Mouse (Mus musculus): ENCODE measurements at regions not wholly inside any gene's neighbourhood (a gene's known extent, or its start where the extent isn't known, plus 50 kb on each side); places are given as distances from the start of the nearest gene placed in this dataset.

GRCm38 (mm10) chr8:93740281-93740680 is 69.5 kb upstream of the Gnao1 start:
- TF ChIP-seq POLR2A (IDR thresholded peaks at IDR 0.05; ENCODE audit: insufficient read length, low read depth) (no peak), MYOG (IDR thresholded peaks at IDR 0.05; ENCODE audit: control insufficient read depth in 1 of 3, insufficient read depth in 1 of 3, insufficient read length in 2 of 3, low read depth in 2 of 3) (no peak)

Data from myocyte (in vitro differentiated cells).